Mouse (Mus musculus): ENCODE results near the gene Hmgn1. TPM values are rescaled to one million over a fixed set of nuclear protein-coding genes. Genes with fewer than 3 reads are reported as not detected.

Hmgn1 gene
- 10 to 100 TPM; 49.5 to 61.2 TPM for total RNA-seq (2021)
- long read RNA-seq, experiment 1, transcript Hmgn1-201 (6 exons, 2,174 nt) = major isoform, 21 of 31 reads
- long read RNA-seq, experiment 1, partial matches to known transcripts = 0 of 31 reads
- long read RNA-seq, experiment 1, other reads (novel, unspliced or antisense) = 10 of 31 reads
- long read RNA-seq, experiment 2, transcript Hmgn1-201 (6 exons, 2,174 nt) = major isoform, 13 of 21 reads
- long read RNA-seq, experiment 2, partial matches to known transcripts = 2 of 21 reads
- long read RNA-seq, experiment 2, other reads (novel, unspliced or antisense) = 6 of 21 reads

DNA sequence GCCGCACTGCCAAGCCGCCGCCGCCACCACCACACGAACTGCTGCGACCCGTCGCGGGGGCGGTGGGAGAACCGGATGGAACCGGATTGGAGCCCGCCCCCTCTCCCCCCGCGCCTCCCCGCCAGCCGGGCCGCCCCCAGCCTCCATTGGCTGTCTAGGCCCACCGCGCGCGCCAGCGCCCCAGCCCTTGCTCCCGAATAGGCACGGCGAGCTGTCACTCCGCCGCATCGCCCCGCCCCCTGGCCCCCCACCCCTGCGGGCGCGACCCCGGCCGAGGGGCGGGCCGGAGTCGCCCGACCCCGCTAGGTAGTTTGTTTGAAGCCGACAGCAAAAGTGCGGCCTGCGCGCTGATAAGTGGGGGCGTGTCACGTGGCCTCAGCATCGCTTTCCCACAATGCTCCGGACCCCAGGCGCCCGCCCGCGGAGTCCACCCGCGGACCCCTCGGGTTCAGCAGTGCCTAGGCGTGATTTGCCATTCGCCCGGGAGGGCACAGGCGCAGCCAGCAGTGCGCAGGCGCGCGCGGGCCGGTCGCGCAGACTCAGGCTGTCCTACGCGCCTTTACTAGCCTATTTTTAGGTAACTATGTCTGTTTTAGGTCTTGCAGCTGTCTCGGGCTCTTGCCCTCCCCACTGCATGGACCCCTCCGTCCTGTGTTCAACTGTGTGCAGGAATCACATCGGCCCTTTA is at the start of gene Hmgn1:
Gene Hmgn1 (minus strand): TSS at position 73 of the 688 bp plus-strand sequence.
- H3K4me3 ChIP-seq = peak within 1 kb of the TSS; percentile 79
- peak within 1 kb of the TSS; percentile 83 for H3K27ac ChIP-seq
- intact Hi-C loops (cut with DNase I) = loop anchor here (1.0 to 2.0 kb wide), 2 partner anchors 17 to 44 kb away; partner anchors contain the start of gene Wrb
- TF ChIP-seq CTCF (IDR thresholded peaks at IDR 0.05) = no peak
- DNase-seq (ENCODE audit: extremely low spot score in 1 of 2, low spot score in 2 of 2) = peak; percentile 88 to 96

DNA sequence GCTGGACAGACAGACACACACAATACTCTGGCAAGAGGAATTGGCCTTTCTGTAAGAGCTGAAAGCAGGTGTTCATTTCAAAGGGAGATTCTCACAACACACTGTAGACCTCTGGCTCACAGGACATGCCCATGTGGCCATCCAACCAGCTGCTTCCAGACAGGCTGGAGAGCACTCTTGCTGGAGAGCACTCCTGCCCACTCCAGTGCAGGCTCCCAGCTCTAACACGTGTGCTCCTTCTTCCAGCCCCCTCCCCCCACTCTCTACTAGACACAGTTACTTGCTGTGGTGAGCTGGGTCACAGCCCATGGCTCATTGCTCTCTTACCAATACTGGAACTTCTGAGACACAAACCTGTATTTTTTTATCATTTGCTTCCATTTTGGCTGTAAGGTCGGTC is 47.9 kb upstream of the Hmgn1 start:
- DNase-seq (ENCODE audit: extremely low spot score in 1 of 2, low spot score in 2 of 2) = no peak
- no peak for TF ChIP-seq CTCF (IDR thresholded peaks at IDR 0.05)
- Histone ChIP-seq H3K27ac (no peak overlapping the region), H3K4me3 (no peak overlapping the region)
- intact Hi-C loops (cut with DNase I) = no loop called here

DNA sequence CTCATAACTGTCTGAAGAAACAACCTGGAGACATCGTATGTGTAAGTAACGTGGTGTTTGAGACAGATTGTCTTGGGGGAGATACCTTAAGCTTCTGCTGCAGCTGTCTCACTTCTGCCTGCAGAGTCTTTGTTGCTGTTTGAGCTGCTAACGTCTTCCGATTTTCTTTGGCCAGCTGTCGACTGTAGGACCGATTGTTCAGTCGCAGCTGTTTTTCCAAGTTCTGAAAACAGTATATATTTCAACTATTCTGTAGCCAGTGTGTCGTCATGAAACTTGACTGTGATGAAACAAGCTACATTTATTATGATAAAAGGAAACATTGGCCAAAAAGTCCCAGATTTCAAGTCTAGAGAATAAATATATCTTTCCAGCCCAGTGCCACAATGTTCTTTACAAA is 46.1 kb upstream of the Hmgn1 start:
- intact Hi-C loops (cut with DNase I) = no loop called here
- Histone ChIP-seq H3K27ac (no peak overlapping the region), H3K4me3 (no peak overlapping the region)
- no peak for DNase-seq (ENCODE audit: extremely low spot score in 1 of 2, low spot score in 2 of 2)
- no peak for TF ChIP-seq CTCF (IDR thresholded peaks at IDR 0.05)

DNA sequence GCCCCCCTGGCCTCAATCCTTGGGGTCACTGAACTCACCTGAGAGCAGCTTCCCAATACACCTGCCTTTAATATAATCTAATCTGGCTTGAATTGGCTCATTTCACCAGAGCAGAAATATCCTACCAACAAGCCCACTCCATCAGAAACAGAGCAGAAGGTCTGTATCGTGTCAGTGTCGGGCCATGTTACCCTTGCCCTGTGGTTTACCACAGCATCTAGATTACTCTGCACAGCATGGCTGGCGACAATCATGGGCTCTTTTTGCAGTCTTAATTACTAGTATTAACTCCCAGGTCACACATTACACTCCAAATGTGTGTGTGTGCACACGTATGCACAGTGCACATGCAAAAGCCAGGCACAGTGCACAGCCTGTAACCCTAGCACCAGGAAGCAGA is 41.3 kb upstream of the Hmgn1 start:
- no peak for TF ChIP-seq CTCF (IDR thresholded peaks at IDR 0.05)
- no peak for DNase-seq (ENCODE audit: extremely low spot score in 1 of 2, low spot score in 2 of 2)
- Histone ChIP-seq H3K27ac (no peak overlapping the region), H3K4me3 (no peak overlapping the region)
- intact Hi-C loops (cut with DNase I) = no loop called here

DNA sequence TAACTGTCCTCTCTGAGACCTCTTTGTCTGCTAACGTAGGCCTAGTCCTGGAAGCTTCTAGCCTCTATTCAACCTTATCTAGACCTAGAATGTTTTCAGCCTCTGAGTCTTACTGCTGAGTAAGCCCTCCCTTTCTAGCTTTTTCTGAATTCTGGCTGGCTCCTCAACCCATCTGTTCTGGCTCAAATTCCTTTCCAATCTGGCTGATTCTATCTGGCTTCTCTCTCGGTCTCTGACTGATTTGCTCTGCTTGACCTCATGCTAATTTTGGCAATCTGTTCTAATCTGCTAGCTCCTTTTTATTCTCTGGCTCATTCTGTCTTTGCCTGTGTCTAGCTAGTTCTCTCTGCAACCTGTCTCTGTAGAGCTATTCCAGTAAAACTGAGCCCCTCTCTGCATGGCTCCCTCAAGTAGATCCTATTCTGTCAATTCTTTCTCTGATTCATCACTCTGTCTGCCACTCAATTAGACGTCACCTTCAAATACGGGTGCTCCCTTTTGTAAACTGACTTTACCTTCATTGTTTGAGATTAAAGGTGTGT is 38.3 kb upstream of the Hmgn1 start:
- Histone ChIP-seq H3K4me3 (no peak overlapping the region), H3K27ac (no peak overlapping the region)
- TF ChIP-seq CTCF (IDR thresholded peaks at IDR 0.05) = no peak
- DNase-seq (ENCODE audit: extremely low spot score in 1 of 2, low spot score in 2 of 2) = no peak
- intact Hi-C loops (cut with DNase I) = no loop called here

DNA sequence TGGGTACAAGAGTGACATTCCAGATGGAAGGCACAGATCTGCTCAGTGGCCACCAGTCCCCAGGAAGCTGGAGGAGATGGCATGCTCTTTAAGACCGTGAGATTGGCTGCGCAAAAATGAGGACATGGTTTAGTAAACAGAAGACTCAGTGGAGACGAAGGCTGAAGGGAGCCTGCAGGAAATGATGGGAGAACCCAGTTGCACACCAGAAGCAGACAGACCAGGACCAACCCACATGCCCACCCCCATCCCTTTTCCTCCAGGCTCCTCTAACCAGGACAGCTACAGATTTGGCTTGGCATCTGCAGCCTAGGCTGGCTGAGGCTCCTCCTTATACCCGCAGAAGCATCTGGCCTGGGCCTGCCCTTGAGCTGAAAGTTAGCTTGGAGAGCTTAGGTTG is 33.8 kb upstream of the Hmgn1 start:
- no peak overlapping the region for H3K27ac ChIP-seq

DNA sequence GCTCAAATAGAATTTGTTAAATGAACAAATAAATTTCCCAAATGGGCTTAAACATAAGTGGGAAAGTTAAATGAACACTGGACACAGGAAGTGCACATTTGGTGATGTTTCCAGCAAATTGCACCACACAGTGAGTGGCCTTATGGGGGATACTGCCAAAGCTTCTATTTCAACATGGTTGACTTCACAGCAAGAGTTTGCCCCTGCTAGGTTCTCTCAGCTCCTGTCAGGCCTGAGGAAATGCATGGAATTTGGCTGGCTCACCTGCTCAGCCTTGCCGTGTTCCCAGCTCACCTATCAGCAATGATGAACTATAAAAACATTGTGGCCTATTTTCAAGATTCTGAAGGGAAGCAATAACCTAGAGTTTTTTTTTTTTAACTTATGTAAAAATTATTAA is 33.4 kb upstream of the Hmgn1 start:
- DNase-seq (ENCODE audit: extremely low spot score in 1 of 2, low spot score in 2 of 2) = no peak
- TF ChIP-seq CTCF (IDR thresholded peaks at IDR 0.05) = no peak
- no peak overlapping the region for H3K4me3 ChIP-seq
- intact Hi-C loops (cut with DNase I) = no loop called here
- H3K27ac ChIP-seq = no peak overlapping the region

More for the DNA sequence above, 33.8 kb upstream of the Hmgn1 start:
- DNase-seq (ENCODE audit: extremely low spot score in 1 of 2, low spot score in 2 of 2) = no peak
- H3K4me3 ChIP-seq = no peak overlapping the region
- intact Hi-C loops (cut with DNase I) = no loop called here
- no peak for TF ChIP-seq CTCF (IDR thresholded peaks at IDR 0.05)

DNA sequence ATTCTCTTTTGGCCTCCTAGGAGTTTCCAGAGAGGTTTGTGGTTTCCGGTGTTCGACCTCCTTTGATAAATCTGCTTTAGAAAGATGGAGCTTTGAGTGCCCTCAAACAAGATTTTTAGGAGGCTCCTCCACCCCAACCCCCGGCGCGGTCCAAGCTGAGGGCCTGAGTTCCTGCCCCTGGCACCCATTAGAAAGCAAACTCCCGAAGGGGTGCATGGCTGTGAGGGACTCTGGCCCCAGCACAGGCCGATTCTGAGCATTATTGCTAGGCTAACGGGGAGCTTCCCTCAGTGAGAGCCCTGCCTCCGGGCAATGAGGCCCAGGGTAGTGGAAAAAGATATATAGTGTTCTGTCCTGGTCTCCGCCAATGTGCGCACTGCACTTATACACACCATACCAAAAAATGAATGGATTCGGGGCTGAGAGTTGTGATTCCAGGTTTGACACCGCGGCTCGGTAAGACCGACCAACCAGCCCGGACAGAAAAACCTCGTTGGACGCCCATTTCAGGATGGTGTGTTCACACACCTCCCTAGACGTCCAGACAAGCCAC is 32.3 kb upstream of the Hmgn1 start:
- intact Hi-C loops (cut with DNase I) = loop anchor here (2.0 kb wide), 1 partner anchor 31 kb away; no protein-coding TSS in a partner anchor
- H3K4me3 ChIP-seq = no peak overlapping the region
- H3K27ac ChIP-seq = no peak overlapping the region; the same call in 1 of the 2 replicates
- DNase-seq (ENCODE audit: extremely low spot score in 1 of 2, low spot score in 2 of 2) = no peak
- no peak for TF ChIP-seq CTCF (IDR thresholded peaks at IDR 0.05)

DNA sequence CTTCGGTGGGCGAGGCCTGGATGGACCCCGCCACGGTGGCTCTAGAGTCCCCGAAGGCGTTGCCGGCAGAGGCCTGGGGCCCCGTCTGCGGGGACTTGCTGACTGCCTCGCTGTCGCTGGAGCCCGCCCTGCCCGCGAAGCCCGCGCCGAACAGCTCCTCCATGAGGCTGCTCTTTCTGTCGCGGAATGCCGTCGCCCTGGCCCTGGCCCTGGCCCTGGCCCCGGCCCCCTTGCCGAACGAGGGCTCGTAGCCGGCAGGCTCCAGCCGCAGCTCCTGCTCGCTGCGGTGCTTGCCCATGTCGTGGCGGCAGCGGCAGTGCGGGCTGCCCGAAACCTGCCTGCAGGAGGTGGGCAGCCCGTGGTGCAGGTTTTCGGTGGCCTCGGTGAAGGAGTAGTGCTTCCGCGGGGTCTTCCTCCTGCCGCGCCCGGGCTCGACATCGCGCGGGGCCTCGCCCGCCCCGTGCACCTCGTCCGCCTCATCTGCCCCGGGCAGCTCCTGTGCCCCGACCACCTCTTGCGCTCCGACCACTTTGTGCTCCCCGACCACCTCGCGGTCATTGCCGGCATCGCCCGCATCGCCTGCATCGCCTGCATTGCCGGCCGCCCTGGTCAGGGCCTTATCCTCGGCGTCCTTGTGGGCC is 31.7 kb upstream of the Hmgn1 start:
- intact Hi-C loops (cut with DNase I) = loop anchor here (2.0 kb wide), 1 partner anchor 32 kb away; no protein-coding TSS in a partner anchor
- DNase-seq (ENCODE audit: extremely low spot score in 1 of 2, low spot score in 2 of 2) = peak; percentile 36 to 50
- peak overlapping the region; percentile 52 for H3K4me3 ChIP-seq
- H3K27ac ChIP-seq = peak overlapping the region; percentile 10
- peak; percentile 39 for TF ChIP-seq CTCF (IDR thresholded peaks at IDR 0.05)

DNA sequence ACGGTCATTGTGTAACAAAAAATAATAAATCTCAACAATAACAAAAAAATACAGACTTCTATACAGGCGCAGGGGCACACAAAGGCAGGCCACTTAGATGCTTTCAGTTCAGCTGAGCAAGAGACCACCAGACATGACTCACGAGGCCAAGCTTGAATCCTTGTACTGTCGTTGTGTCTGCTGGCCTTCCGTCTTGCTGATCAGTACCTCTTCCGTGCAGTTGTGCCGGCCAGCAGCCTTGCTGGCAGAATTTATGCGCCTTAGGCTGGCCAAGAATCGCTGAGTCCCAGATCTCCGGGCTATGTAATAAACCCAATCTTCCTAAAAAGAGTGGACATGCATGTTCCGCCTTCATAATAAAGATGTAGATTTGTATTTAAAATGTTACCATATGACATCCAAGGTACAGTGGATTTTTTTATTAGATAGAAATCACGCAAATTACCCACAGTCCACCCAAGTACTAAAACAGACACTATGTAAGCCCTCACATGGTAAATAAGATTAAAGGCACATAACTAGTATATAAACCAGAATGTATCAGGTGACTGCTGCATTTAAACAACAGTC is 31.1 kb upstream of the Hmgn1 start:
- intact Hi-C loops (cut with DNase I) = loop anchor here (2.0 kb wide), 1 partner anchor 32 kb away; no protein-coding TSS in a partner anchor
- TF ChIP-seq CTCF (IDR thresholded peaks at IDR 0.05) = no peak
- H3K4me3 ChIP-seq = peak overlapping the region; percentile 52
- no peak overlapping the region for H3K27ac ChIP-seq
- no peak for DNase-seq (ENCODE audit: extremely low spot score in 1 of 2, low spot score in 2 of 2)

DNA sequence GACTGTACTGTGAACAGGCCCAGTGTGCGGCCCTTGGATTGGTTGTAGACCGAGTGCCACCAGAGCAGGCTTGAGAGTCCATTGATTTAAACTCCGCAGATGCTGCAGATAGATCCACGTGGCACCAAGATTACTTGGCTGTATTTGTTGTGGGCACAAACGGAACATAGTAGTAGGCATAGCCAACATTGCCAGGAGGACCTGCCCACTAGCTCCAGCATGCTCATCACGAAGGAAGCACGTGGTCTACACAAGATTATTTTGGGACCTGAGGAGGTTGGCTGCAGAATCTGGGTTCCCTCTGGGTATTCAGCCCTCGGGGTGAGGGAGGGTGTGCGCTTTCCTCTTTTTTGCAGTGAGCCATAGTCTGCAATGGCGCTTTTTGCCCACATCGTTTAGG is 29.6 kb upstream of the Hmgn1 start:
- Histone ChIP-seq H3K4me3 (no peak overlapping the region), H3K27ac (no peak overlapping the region)
- peak; percentile 48 to 61 for DNase-seq (ENCODE audit: extremely low spot score in 1 of 2, low spot score in 2 of 2)
- TF ChIP-seq CTCF (IDR thresholded peaks at IDR 0.05) = no peak; the same call in 1 of the 2 replicates
- intact Hi-C loops (cut with DNase I) = no loop called here

Data from left cerebral cortex, adult 2 months (tissue).